Mouse (Mus musculus): ENCODE measurements at regions not wholly inside any gene's neighbourhood (a gene's known extent, or its start where the extent isn't known, plus 50 kb on each side); places are given as distances from the start of the nearest gene placed in this dataset.
"Not testable (repeated sequence)": the region's sequence is repeated elsewhere in the genome, so short reads cannot be mapped to it uniquely, and the experiment has no call there.

DNA sequence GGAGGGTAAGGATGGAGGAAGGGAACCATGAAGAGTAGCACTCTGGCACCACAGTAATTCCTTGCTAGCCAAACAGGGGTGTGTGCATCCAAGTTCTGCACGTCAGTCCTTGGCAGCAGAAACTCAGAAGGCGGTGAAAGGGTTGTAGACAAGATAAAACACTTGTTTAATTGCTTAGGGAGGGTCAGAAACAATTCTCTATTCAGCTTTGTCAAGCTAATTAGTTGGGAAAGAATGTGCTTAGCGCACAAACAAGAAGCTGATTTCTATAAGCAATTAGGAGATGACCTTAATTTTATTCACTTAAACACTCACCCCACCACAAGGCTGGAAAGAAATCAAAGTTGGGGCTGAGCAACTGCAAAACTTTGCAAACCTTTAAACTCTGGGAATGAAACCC is 491.7 kb upstream of the Ercc4 start:
- Histone ChIP-seq H3K27me3 (ENCODE audit: control insufficient read depth, insufficient read depth, low read length) (no peaks in the 10 kb centered on the region), H3K36me3 (ENCODE audit: control insufficient read depth, insufficient read depth, low read length) (no peaks in the 10 kb centered on the region), H3K4me3 (ENCODE audit: control insufficient read depth, low read depth, low read length) (no peak overlapping the region), H3K4me1 (ENCODE audit: control insufficient read depth, insufficient read depth, low read length) (no peaks in the 10 kb centered on the region), H3K27ac (ENCODE audit: control insufficient read depth, insufficient read depth, low read depth, low read length) (no peak overlapping the region)
- TF ChIP-seq CTCF (IDR thresholded peaks at IDR 0.05; ENCODE audit: control insufficient read depth, insufficient read depth, insufficient replicate concordance, low read depth, low read length) (no peak), POLR2A (IDR thresholded peaks at IDR 0.05; ENCODE audit: control insufficient read depth, low read depth, low read length) (no peak)

DNA sequence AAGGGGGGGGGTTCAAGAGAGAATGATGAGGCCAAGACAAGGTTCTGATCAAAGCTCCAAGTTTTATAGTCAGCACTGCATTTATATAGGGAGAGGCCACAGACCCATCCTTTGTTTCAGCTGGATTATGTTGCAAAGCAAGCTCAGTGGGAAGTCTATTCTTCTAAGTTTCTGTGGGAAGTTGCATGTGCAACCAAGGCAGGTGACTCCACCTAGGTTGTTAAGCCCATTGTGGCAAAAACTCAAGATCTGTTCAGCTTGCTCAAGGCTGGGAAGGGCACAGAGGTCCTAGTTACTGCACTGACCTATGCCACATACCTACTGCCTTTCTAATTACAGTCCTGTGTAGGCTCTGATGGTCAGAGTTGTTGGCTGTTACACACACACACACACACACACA is 477.0 kb upstream of the Ercc4 start:
- Histone ChIP-seq H3K27me3 (ENCODE audit: control insufficient read depth, insufficient read depth, low read length) (no peaks in the 10 kb centered on the region), H3K4me1 (ENCODE audit: control insufficient read depth, insufficient read depth, low read length) (no peaks in the 10 kb centered on the region), H3K4me3 (ENCODE audit: control insufficient read depth, low read depth, low read length) (no peak overlapping the region), H3K27ac (ENCODE audit: control insufficient read depth, insufficient read depth, low read depth, low read length) (no peak overlapping the region), H3K36me3 (ENCODE audit: control insufficient read depth, insufficient read depth, low read length) (no peaks in the 10 kb centered on the region)
- TF ChIP-seq POLR2A (IDR thresholded peaks at IDR 0.05; ENCODE audit: control insufficient read depth, low read depth, low read length) = no peak
- TF ChIP-seq CTCF (IDR thresholded peaks at IDR 0.05; ENCODE audit: control insufficient read depth, insufficient read depth, insufficient replicate concordance, low read depth, low read length) = no peak

- TF ChIP-seq POLR2A (IDR thresholded peaks at IDR 0.05; ENCODE audit: control insufficient read depth, low read depth, low read length) (no peak), CTCF (IDR thresholded peaks at IDR 0.05; ENCODE audit: control insufficient read depth, insufficient read depth, insufficient replicate concordance, low read depth, low read length) (no peak)
- no peaks in the 10 kb centered on the region for H3K4me1 ChIP-seq (ENCODE audit: control insufficient read depth, insufficient read depth, low read length)
- no peaks in the 10 kb centered on the region for H3K36me3 ChIP-seq (ENCODE audit: control insufficient read depth, insufficient read depth, low read length)
- H3K27me3 ChIP-seq (ENCODE audit: control insufficient read depth, insufficient read depth, low read length) = no peaks in the 10 kb centered on the region
- no peak overlapping the region for H3K4me3 ChIP-seq (ENCODE audit: control insufficient read depth, low read depth, low read length)
- H3K27ac ChIP-seq (ENCODE audit: control insufficient read depth, insufficient read depth, low read depth, low read length) = no peak overlapping the region
Observed at GRCm38 (mm10) chr16:12638971-12639640, 470.4 kb upstream of the Ercc4 start.

- no peaks in the 10 kb centered on the region for H3K4me1 ChIP-seq (ENCODE audit: control insufficient read depth, insufficient read depth, low read length)
- H3K36me3 ChIP-seq (ENCODE audit: control insufficient read depth, insufficient read depth, low read length) = no peaks in the 10 kb centered on the region
- H3K27ac ChIP-seq (ENCODE audit: control insufficient read depth, insufficient read depth, low read depth, low read length) = no peak overlapping the region
- H3K27me3 ChIP-seq (ENCODE audit: control insufficient read depth, insufficient read depth, low read length) = no peaks in the 10 kb centered on the region
- H3K4me3 ChIP-seq (ENCODE audit: control insufficient read depth, low read depth, low read length) = no peak overlapping the region
- TF ChIP-seq POLR2A (IDR thresholded peaks at IDR 0.05; ENCODE audit: control insufficient read depth, low read depth, low read length) = no peak
- TF ChIP-seq CTCF (IDR thresholded peaks at IDR 0.05; ENCODE audit: control insufficient read depth, insufficient read depth, insufficient replicate concordance, low read depth, low read length) = no peak
Observed at GRCm38 (mm10) chr16:12643053-12643452, 466.4 kb upstream of the Ercc4 start.

DNA sequence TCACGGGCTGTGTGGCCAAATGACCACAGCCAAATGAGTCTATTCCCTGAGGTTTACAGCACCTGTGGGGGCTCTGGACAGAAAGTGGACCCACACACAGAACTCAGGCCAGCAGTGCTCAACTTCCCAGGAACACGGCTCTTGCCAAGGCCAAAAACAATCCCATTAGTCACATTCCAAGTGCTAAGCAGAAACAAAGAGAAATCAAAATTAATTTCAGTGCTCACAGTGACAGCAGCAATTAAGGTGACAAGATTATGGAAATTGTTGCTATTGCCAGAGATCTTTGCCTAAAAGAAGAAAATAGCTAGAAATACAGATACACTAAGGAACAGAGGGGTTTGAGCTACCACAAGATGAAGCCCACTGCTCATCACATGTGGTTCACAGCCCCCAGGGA is 464.9 kb upstream of the Ercc4 start:
- Histone ChIP-seq H3K27me3 (ENCODE audit: control insufficient read depth, insufficient read depth, low read length) (no peaks in the 10 kb centered on the region), H3K4me1 (ENCODE audit: control insufficient read depth, insufficient read depth, low read length) (no peaks in the 10 kb centered on the region), H3K36me3 (ENCODE audit: control insufficient read depth, insufficient read depth, low read length) (no peaks in the 10 kb centered on the region), H3K4me3 (ENCODE audit: control insufficient read depth, low read depth, low read length) (no peak overlapping the region), H3K27ac (ENCODE audit: control insufficient read depth, insufficient read depth, low read depth, low read length) (no peak overlapping the region)
- TF ChIP-seq POLR2A (IDR thresholded peaks at IDR 0.05; ENCODE audit: control insufficient read depth, low read depth, low read length) (no peak), CTCF (IDR thresholded peaks at IDR 0.05; ENCODE audit: control insufficient read depth, insufficient read depth, insufficient replicate concordance, low read depth, low read length) (no peak)

DNA sequence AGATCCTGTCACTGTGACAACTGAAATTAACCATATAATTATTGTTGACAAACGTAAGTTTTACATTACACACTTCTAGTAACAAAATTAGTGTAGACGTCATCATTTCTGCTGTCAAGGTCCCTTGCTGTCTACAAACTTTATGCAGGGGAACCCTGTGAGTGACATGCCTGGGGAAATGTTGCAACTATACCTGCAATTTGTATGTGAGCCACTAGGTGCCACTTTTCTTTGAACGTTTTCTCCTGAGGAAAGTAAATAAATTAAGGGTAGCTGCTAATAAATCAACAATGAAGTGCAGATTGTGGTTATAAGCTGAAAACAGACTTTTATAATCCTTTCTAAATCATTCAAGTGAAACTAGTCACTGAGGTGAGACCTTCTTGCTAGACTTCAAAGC is 457.3 kb upstream of the Ercc4 start:
- Histone ChIP-seq H3K36me3 (ENCODE audit: control insufficient read depth, insufficient read depth, low read length) (no peaks in the 10 kb centered on the region), H3K4me3 (ENCODE audit: control insufficient read depth, low read depth, low read length) (no peak overlapping the region), H3K4me1 (ENCODE audit: control insufficient read depth, insufficient read depth, low read length) (no peaks in the 10 kb centered on the region), H3K27me3 (ENCODE audit: control insufficient read depth, insufficient read depth, low read length) (no peaks in the 10 kb centered on the region), H3K27ac (ENCODE audit: control insufficient read depth, insufficient read depth, low read depth, low read length) (no peak overlapping the region)
- no peak for TF ChIP-seq POLR2A (IDR thresholded peaks at IDR 0.05; ENCODE audit: control insufficient read depth, low read depth, low read length)
- no peak for TF ChIP-seq CTCF (IDR thresholded peaks at IDR 0.05; ENCODE audit: control insufficient read depth, insufficient read depth, insufficient replicate concordance, low read depth, low read length)

- H3K27me3 ChIP-seq (ENCODE audit: control insufficient read depth, insufficient read depth, low read length); H3K4me3 ChIP-seq (ENCODE audit: control insufficient read depth, low read depth, low read length); H3K36me3 ChIP-seq (ENCODE audit: control insufficient read depth, insufficient read depth, low read length); H3K27ac ChIP-seq (ENCODE audit: control insufficient read depth, insufficient read depth, low read depth, low read length); H3K4me1 ChIP-seq (ENCODE audit: control insufficient read depth, insufficient read depth, low read length): not testable (repeated sequence)
Observed at GRCm38 (mm10) chr16:12673656-12674055, 435.8 kb upstream of the Ercc4 start.

GRCm38 (mm10) chr16:12681474-12681873 is 428.0 kb upstream of the Ercc4 start:
- no peak overlapping the region for H3K27ac ChIP-seq (ENCODE audit: control insufficient read depth, insufficient read depth, low read depth, low read length)
- no peak overlapping the region for H3K4me3 ChIP-seq (ENCODE audit: control insufficient read depth, low read depth, low read length)
- H3K27me3 ChIP-seq (ENCODE audit: control insufficient read depth, insufficient read depth, low read length) = no peaks in the 10 kb centered on the region
- no peaks in the 10 kb centered on the region for H3K4me1 ChIP-seq (ENCODE audit: control insufficient read depth, insufficient read depth, low read length)
- H3K36me3 ChIP-seq (ENCODE audit: control insufficient read depth, insufficient read depth, low read length) = no peaks in the 10 kb centered on the region
- TF ChIP-seq POLR2A (IDR thresholded peaks at IDR 0.05; ENCODE audit: control insufficient read depth, low read depth, low read length) = no peak
- no peak for TF ChIP-seq CTCF (IDR thresholded peaks at IDR 0.05; ENCODE audit: control insufficient read depth, insufficient read depth, insufficient replicate concordance, low read depth, low read length)
